Mouse (Mus musculus) C2C12 (cell line): Measurements from ENCODE around the gene Tex19.2. TPM values are rescaled to one million over a fixed set of nuclear protein-coding genes. Genes with fewer than 3 reads are reported as not detected.

Experiments
- H3K27me3 ChIP-seq: one replicate; pipeline ENCODE4 v1.6.1; 2011; ENCODE audit not compliant: control insufficient read depth, insufficient read depth, insufficient read length
- H3K36me3 ChIP-seq: one replicate; pipeline ENCODE4 v1.6.1; 2011; ENCODE audit not compliant: control insufficient read depth, insufficient read depth
- H3K4me3 ChIP-seq: one replicate; pipeline ENCODE4 v1.5.1; 2011; ENCODE audit warnings: mild to moderate bottlenecking, control low read depth; ENCODE audit not compliant: poor library complexity, insufficient read depth, severe bottlenecking
- H3K79me2 ChIP-seq: one replicate; pipeline ENCODE4 v1.6.1; 2011; ENCODE audit not compliant: control insufficient read depth, insufficient read depth
- H3K79me3 ChIP-seq: one replicate; pipeline ENCODE4 v1.6.1; 2011; ENCODE audit warnings: low read depth, control low read depth
- H3ac ChIP-seq: one replicate; pipeline ENCODE3; 2011; ENCODE audit warnings: low read depth; ENCODE audit not compliant: control insufficient read depth, insufficient read length
- CEBPB ChIP-seq: IDR thresholded peaks from one replicate; pipeline ENCODE4 v1.6.1; 2011; ENCODE audit warnings: low read depth, mild to moderate bottlenecking, control low read depth, moderate library complexity
- CTCF ChIP-seq: IDR thresholded peaks from one replicate; pipeline ENCODE4 v1.5.1; 2011; ENCODE audit not compliant: control insufficient read depth, insufficient read depth, insufficient read length
- FOSL1 ChIP-seq: IDR thresholded peaks from one replicate; pipeline ENCODE4 v1.8.0; 2011; ENCODE audit warnings: mild to moderate bottlenecking, low read length; ENCODE audit not compliant: poor library complexity, insufficient read depth, severe bottlenecking
- MAX ChIP-seq: IDR thresholded peaks from one replicate; pipeline ENCODE4 v1.6.1; 2011; ENCODE audit warnings: mild to moderate bottlenecking, control low read depth
- MYOD1 ChIP-seq: IDR thresholded peaks from one replicate; pipeline ENCODE4 v1.6.1; 2011; ENCODE audit warnings: low read depth; ENCODE audit not compliant: control insufficient read depth, insufficient read length
- MYOG ChIP-seq: IDR thresholded peaks from one replicate; pipeline ENCODE4 v1.6.1; 2011; ENCODE audit not compliant: control insufficient read depth, insufficient read length; ENCODE audit errors: extremely low read depth
- USF1 ChIP-seq: IDR thresholded peaks from one replicate; pipeline ENCODE4 v1.6.1; 2011; ENCODE audit warnings: low read depth, mild to moderate bottlenecking, control low read depth, moderate library complexity
- polyA plus RNA-seq: library from polyadenylated mRNA; unstranded; fragments of >200 nt; fragmentation: generic; extraction: Trizol; gene quantifications from one replicate; pipeline ENCODE4 v1.2.1, GENCODE M21; 2012; ENCODE audit warnings: missing spikeins

Gene Tex19.2
- polyA plus RNA-seq, 1 experiment = 0.04 TPM

DNA sequence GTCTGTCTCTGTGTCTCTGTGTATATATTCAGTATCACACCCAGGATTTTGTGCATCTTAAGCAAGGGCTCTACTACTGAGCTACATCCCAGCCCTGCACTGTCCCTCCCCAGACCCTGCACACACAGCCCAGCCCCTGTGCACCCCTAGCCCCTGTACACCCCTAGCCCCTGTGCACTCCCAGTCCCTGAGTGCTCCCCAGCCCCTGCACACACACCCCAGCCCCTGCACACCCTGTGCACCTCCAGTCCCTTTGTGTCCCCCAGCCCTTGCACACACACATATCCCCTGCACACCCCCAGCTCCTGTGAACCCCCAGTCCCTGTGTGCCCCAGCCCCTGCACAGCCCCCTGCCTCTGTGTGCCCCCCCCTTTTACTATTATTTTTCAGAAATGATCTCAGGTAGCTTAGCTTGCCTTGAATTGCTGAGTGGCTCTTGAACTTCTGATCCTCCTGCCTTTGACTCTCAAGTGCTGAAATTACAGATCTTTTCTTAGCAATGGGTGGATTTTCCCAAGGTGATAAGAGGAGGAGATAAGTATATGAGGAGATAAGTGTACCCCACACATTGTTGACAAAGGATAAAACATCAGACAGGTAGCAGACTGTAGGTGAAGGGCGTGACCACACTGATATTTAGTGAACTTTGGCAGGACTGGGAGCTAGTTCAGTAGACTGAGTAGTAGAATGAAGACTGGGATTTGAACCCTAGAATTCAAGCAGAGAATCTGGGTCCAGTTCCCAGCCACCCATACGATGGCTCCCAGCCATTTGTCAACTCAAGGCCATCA lies 28.5 kb downstream of the Tex19.2 start:
- Histone ChIP-seq H3K79me2 (no peaks in the 10 kb centered on the region), H3K79me3 (no peaks in the 10 kb centered on the region), H3ac (no peak overlapping the region), H3K4me3 (no peak overlapping the region), H3K27me3 (no peaks in the 10 kb centered on the region), H3K36me3 (no peaks in the 10 kb centered on the region)
- TF ChIP-seq FOSL1 (no peak), MYOG (no peak), CEBPB (no peak), CTCF (no peak), MAX (no peak), USF1 (no peak)

DNA sequence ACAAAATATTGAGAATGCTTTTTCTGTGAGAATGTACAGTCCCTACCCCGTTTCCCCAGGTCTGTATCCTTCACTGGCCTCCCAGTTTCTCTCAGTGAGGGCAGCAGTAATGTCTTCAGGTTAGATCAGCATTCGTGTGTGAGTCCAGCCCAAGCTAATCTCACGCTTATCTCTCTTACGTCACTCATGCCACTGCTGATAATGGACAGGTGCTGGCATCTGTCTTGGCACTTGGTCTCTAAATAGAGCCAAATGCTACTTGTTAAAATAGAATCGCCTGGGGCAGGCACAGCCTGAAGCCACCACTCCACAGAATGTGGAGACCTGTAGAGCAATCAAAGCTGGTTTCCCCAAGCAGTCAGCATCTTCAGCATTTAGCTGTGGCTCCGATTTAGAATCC lies 29.5 kb downstream of the Tex19.2 start:
- Histone ChIP-seq H3K79me3 (no peaks in the 10 kb centered on the region), H3K27me3 (no peaks in the 10 kb centered on the region), H3ac (no peak overlapping the region), H3K4me3 (no peak overlapping the region), H3K36me3 (no peaks in the 10 kb centered on the region), H3K79me2 (no peaks in the 10 kb centered on the region)
- peak; percentile 11 for TF ChIP-seq MYOD1
- no peak for TF ChIP-seq CTCF
- TF ChIP-seq CEBPB = no peak
- TF ChIP-seq USF1 = no peak
- no peak for TF ChIP-seq FOSL1

DNA sequence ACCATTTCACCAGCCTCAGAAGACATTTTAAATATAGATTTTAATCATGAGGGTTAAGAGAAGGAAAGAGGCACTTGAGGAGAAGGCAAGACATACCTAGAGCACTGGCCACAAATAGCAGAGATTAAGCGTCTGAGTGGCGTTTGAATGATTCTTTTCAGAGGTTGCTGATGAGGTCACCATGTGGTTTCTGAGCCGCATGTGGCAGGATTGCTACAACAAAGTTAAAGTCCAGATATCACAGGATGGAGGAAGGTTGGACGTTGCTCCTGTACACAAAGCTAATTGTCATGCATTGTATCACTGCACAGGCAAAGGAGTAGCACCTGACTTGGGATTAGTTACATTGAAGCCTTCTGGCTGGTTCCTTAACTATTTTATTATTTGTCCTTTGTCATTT lies 32.2 kb downstream of the Tex19.2 start:
- Histone ChIP-seq H3K27me3 (no peaks in the 10 kb centered on the region), H3K4me3 (no peak overlapping the region), H3K36me3 (no peaks in the 10 kb centered on the region), H3K79me3 (no peaks in the 10 kb centered on the region), H3ac (no peak overlapping the region), H3K79me2 (no peaks in the 10 kb centered on the region)
- TF ChIP-seq USF1 (no peak), CEBPB (peak; percentile 53), FOSL1 (no peak), MAX (peak; percentile 87), MYOD1 (peak; percentile 11), CTCF (no peak)

DNA sequence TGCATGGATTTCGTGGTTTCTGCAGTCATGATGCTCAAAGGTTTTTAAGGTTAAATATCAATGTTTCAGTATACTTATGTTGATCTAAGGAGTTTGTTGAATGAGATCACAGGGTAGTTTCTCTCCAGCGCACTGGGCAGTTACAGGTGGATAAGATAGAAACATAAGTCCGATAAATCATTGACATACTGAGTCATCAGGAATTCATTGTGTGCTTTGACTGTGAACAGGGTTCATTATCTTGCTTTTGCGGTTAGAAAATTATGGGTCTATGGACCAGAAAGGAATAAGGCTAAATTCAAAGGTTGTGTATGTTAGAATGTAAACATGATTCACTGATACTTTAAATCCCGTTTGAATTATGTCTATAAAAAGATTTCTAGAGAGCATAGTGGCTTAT lies 33.3 kb downstream of the Tex19.2 start:
- no peak overlapping the region for H3K4me3 ChIP-seq
- no peaks in the 10 kb centered on the region for H3K36me3 ChIP-seq
- H3K79me2 ChIP-seq = no peaks in the 10 kb centered on the region
- peaks cover 6% of the 10 kb centered on the region for H3K27me3 ChIP-seq
- no peak overlapping the region for H3ac ChIP-seq
- TF ChIP-seq MYOD1 (no peak), FOSL1 (peak; percentile 99), MAX (peak; percentile 33), MYOG (no peak)
- no peaks in the 10 kb centered on the region for H3K79me3 ChIP-seq

DNA sequence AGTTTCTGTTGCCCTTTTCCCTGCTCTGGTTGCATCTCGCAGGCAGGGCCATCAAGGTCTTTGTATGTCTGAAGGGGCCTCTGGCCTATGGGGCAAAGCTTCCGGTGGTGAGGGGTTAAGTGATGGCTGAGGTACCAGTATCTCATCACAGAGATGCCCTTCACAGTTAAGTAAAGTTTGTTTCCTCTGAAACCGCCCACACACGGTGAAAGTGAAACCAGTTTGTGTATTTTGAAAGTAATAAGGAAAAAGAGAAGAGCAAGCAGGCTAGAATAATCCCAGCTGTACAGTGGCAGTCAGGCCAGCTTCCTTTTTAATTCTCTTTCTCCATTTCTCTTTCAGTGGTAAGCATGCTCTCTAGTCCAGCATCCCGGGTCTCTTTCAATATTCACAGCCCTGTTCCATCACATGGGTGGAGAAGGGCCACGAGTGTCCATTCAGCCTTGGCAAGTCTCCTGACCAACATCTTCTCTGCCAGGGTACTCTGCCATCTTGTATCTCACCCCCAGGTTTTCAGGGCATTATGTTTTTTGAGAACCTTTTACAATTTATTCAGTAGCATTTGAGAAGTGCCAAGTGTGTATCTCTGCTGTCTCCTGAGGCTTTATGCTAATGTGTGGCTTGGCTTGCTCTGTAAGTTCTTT lies 35.5 kb downstream of the Tex19.2 start:
- Histone ChIP-seq H3K79me2 (no peaks in the 10 kb centered on the region), H3K4me3 (no peak overlapping the region), H3ac (no peak overlapping the region), H3K79me3 (no peaks in the 10 kb centered on the region), H3K27me3 (peaks cover 21% of the 10 kb centered on the region), H3K36me3 (no peaks in the 10 kb centered on the region)
- no peak for TF ChIP-seq CEBPB
- TF ChIP-seq FOSL1 = no peak
- no peak for TF ChIP-seq CTCF
- no peak for TF ChIP-seq USF1
- TF ChIP-seq MAX = no peak
- no peak for TF ChIP-seq MYOG
- no peak for TF ChIP-seq MYOD1

DNA sequence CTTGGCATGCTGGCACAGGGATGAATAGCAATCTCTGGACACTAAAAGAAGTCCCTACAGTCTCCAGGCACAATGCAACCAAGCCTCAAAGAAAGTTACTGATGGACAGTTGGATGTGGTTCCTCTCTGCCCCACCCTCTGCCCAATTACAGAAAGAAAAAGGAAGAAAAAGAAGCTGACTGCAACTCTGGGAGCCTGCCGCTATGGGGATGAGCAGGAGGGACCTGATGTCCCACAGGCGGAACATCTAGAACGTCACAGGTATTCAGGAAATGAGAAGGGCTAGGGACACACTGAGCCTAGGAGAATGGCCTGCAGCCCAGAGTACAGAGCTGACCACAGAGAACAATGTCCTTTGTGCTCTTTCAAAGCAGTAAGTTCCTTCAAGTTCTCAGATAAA lies 36.2 kb downstream of the Tex19.2 start:
- no peaks in the 10 kb centered on the region for H3K36me3 ChIP-seq
- no peak overlapping the region for H3ac ChIP-seq

More for the DNA sequence above, 36.2 kb downstream of the Tex19.2 start:
- Histone ChIP-seq H3K4me3 (no peak overlapping the region), H3K27me3 (peaks cover 21% of the 10 kb centered on the region), H3K79me2 (no peaks in the 10 kb centered on the region), H3K79me3 (no peaks in the 10 kb centered on the region)
- no peak for TF ChIP-seq FOSL1
- TF ChIP-seq USF1 = no peak
- no peak for TF ChIP-seq CTCF
- TF ChIP-seq CEBPB = no peak
- no peak for TF ChIP-seq MYOD1
- TF ChIP-seq MYOG = no peak
- no peak for TF ChIP-seq MAX
